Comparison of ENCODE assay signal across 8 mouse cellular contexts in genomic region chr8:84813059-84813458, GRCm38 (mm10).
A peak's percentile ranks its signal among the peaks of the same experiment; 100 is the strongest.
DNase-seq lines count a peak whose midpoint lies in the region.

No protein-coding gene starts in this region.

- DNase-seq in A20 (ENCODE audit: low read depth, low spot score) (peak; percentile 71), MEL-GATA-1-ER (ENCODE audit: extremely low read depth, low read depth) (peak; percentile 58)
- peak; percentile 86 to 93 for DNase-seq in cerebellum, adult 18-20 months
- peak; percentile 69 for DNase-seq in forelimb bud, embryonic 11.5 days (ENCODE audit: low read depth, low spot score)
- peak; percentile 67 to 86 for DNase-seq in kidney, adult 8-10 months
- peak; percentile 78 to 82 for DNase-seq in lung, adult 18-20 months
- peak; percentile 80 for DNase-seq in ovary, postnatal 14 days (ENCODE audit: low spot score)
- peak; percentile 54 to 82 for DNase-seq in thymus, postnatal 10 days (ENCODE audit: low spot score in 2 of 2)

Comparison
In these comparisons a context has a peak if more than half of its experiments do, and no peak if none do; other contexts are left out.
1. Peak in every context shown above with its lines: DNase-seq.